Mouse (Mus musculus): ENCODE results near the gene Podxl.

DNA sequence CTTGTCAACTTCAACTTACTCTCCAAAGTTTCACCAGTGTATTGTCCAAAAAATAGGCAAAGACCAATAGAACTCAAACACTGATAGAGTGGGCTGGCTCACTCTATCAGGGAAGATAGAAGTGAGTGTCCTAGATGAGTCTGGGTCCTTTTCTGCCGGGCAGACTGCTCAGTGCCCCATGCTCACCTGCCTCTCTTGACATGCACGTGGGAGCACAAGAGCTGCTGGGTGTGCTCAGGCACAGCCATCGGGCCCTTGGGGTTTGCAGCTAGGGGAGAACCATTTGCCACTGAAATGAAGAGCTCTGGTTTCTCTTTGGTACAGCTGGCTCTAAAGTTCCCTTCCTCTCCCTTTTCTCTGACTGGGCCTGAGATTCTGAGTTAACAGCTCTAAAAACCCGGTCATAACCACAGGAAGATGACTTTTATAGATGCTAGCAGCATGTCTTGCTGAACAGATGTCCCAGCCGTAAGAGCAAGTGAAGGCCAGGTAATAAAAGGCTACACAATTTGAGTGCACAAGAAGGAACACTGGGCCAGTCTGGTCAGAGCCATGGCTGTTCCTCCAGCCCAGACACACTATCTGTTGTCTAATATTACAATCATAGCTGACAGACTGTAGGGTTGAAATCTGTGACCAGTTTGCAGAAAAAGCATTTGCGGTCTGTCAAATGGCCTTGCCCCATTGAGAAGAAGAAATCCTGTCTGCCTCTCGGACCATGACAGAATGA lies 43.1 kb downstream of the Podxl start:
- no peak for TF ChIP-seq CTCF (conservative IDR thresholded peaks at IDR 0.05; ENCODE audit: insufficient read depth, insufficient read length, low read depth, low read length)
- TF ChIP-seq POLR2A (IDR thresholded peaks at IDR 0.05; ENCODE audit: low read depth, low read length): no peak

Data from kidney, adult 2 months (tissue).